Mouse (Mus musculus): ENCODE data around the gene Sdf4.

DNA sequence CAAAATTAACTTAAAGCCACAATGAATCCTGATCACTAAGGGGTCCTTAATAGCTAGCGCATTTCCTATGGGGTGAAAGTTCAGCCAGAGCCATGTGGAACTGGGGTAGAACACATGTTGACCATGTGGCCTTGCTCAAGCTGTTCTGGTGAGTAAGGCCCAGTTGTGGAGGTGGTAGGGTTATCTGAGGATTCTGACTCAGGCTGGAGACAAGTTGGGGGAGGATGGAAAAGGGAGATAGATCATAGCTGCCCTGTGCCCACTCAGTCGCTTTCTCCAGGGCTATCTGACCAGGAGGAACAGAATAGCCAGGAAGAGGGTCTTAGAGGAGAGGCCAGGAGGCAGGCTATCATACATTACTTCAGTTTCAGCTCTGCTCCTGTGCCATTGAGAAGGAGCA is 21.8 kb downstream of the Sdf4 start:
- no peak for TF ChIP-seq CTCF (IDR thresholded peaks at IDR 0.05; ENCODE audit: borderline replicate concordance, insufficient read depth, low read depth, low read length)
- no peak for TF ChIP-seq POLR2A (IDR thresholded peaks at IDR 0.05; ENCODE audit: borderline replicate concordance, insufficient read depth, low read length)

Data from cerebellum, adult 2 months (tissue).